Mouse (Mus musculus): ENCODE data around the gene Zfyve26.
"Not testable (repeated sequence)": the region's sequence is repeated elsewhere in the genome, so short reads cannot be mapped to it uniquely, and the experiment has no call there.

Zfyve26 gene

DNA sequence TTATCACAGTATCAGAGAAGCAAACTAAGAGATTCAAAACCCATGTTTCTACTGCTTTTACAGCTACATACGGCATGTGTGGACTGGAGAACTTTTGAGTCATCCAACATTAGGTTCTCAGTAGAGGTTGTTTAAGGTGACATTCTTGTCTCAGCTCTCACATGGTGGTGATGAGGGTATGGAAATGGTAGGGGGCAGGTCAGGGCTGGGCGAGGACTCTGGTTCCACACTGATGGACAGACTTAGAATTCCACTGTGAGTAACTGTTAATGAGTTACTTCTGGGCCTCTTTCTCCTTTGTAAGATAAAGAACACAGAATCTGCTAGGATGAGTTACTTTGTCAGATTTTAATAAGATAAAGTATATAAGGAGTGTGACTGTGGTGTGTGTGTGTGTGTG, 36.0 kb downstream of the Zfyve26 start:
- DNase-seq = peak; percentile 19

DNA sequence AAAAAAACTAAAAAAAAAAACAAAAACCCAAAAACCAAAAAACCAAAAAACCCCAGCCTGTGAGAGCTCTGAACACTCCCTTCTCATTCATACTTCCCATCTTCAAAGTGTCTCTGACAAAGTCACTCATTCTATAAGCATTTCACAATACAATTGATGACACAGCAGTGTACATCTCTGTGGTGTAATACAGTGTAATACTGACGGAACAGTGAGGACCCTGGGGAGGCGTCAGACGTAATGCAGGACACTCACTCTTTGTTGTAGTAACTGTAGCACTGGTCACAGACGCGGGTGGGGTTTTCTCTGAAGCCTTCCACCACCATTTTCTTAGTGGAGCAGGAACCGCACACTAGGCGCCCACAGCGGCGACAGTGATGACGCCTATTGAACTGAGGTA, 41.1 kb downstream of the Zfyve26 start:
- no peak for DNase-seq

- DNase-seq = peak; percentile 35
These were observed 42.6 kb downstream of the Zfyve26 start for GRCm38 (mm10) chr12:79253294-79254053.

- no peak for DNase-seq
These were observed 48.0 kb downstream of the Zfyve26 start for GRCm38 (mm10) chr12:79248110-79248509.

DNA sequence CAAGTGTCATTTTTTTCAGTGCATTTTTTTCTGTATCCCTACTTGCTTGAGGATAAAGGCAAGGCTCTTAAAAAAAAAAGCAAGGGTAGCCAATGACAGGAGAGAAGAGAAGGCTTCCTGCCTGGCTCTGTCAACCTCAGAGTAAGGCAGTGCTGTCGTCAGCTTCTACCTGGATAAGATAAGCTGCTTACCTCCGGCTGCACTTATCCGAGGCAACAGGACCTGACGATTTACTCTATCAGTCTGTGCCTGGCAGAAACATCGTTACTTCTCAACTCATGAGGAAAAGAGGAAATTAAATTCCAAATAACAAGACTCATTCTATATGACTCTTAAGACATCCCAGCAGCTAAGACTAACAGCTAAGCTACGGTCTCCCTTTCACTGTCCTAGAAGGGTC, 53.2 kb downstream of the Zfyve26 start:
- no peak for DNase-seq

GRCm38 (mm10) chr12:79241985-79242384, 54.1 kb downstream of the Zfyve26 start:
- DNase-seq = no peak

GRCm38 (mm10) chr12:79235485-79236080, 60.5 kb downstream of the Zfyve26 start:
- no peak for DNase-seq

GRCm38 (mm10) chr12:79217511-79217910, 78.6 kb downstream of the Zfyve26 start:
- DNase-seq = no peak

- no peak for DNase-seq
These were observed 84.7 kb downstream of the Zfyve26 start for GRCm38 (mm10) chr12:79211447-79211846.

GRCm38 (mm10) chr12:79208703-79209464, 87.2 kb downstream of the Zfyve26 start, which contains the start of gene Rdh12:
TSS of gene Rdh12 (plus strand) at chr12:79208914.
- no peak for DNase-seq

DNA sequence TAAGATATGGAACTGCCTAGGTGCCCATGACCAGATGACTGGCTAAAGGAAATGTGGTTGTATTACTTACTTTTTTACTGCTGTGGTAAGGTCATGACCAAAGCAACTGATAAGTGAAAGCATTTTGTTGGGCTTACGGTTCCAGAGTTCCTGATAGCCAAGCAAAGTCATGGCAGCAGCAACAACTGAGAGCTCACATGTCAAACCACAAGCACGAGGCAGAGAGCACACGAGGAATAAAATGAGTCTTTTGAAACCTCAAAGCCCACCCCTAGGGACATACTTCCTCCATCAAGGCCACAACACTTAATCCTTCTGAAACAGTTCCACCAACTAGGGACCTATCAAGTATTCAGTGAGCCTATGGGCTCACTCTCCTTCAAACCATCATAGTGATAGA, 94.2 kb downstream of the Zfyve26 start:
- DNase-seq = no peak

DNA sequence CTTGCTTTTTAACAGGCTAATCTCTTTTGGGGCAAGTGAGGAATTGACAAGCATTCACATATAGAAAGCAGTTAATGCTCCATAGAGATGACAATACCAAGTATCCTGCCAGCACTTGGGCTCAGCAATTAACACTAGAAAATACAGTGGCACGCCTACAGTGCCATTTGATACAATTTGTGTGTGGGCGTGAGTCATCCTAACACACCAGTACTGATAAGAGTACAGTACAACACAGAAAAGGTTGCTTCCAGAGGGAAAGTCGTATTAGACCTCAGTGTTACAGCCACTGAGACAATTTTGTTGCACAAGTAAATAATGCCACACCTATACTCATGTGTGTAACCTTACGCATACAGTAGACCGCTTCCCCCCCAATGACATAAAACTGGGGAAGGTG, 99.0 kb downstream of the Zfyve26 start:
- DNase-seq = no peak

DNA sequence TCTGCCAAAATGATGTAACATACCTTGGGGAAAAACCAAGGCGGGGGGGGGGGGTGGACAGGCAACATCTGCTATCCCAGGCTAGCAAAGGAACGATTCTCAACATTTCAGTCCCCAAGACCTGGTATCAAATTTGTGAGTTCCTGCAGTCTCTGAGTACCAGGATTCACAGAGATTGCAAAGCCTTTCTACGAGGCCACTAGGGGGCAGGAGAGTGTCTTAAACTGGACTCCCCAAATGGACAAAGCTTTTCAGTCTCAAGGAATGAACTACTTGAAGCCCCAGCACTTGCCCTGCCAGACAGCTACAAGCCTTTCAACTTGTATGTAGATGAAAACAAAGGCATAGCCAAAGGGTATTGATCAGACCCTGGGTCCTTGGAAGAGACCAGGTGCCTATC, 102.7 kb downstream of the Zfyve26 start:
- peak; percentile 53 for DNase-seq

- no peak for DNase-seq
These were observed 103.9 kb downstream of the Zfyve26 start, which contains the start of gene Rdh11 for GRCm38 (mm10) chr12:79192193-79192592. TSS of gene Rdh11 (minus strand) at chr12:79192293.

- DNase-seq = peak; percentile 66
These were observed 104.4 kb downstream of the Zfyve26 start for GRCm38 (mm10) chr12:79191701-79192100.

GRCm38 (mm10) chr12:79190931-79191673, 105.0 kb downstream of the Zfyve26 start:
- peak; percentile 65 for DNase-seq

DNA sequence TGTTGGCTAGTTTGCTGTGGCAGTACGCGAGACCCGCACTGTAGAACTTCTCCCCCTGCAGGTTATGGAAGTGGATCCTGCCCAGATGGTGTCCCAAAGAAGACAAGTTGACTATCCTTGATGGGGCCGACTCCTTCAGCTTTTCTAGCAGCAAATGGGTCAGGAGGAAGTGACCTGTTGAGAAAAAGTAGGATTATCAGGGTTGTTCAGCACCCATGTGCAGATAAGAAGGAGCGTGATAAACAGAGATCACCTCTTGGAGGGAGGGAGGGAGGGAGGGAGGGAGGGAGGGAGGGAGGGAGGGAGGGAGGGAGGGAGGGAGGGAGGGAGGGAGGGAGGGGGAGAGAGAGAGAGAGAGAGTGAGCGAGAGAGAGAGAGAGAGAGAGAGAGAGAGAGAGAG, 110.9 kb downstream of the Zfyve26 start:
- not testable (repeated sequence) for DNase-seq
